Mouse (Mus musculus) intestine, postnatal 0 days (tissue): Measurements from ENCODE around the gene Sap25. TPM values are rescaled to one million over a fixed set of nuclear protein-coding genes. Genes with fewer than 3 reads are reported as not detected.

ENCODE experiments used
- ATAC-seq: fragments of 200-750 bp; cut with Nextera tagmentation; 2 replicates; pipeline ENCODE4 v1.8.0; 2017; ENCODE audit warnings: mild to moderate bottlenecking, moderate TSS enrichment, moderate library complexity
- H3K27ac ChIP-seq: fragments of 300-500 bp; sonication (generic); 2 replicates; pipeline ENCODE4 v1.5.1; 2014; ENCODE audit warnings: mild to moderate bottlenecking, low read depth, low read length, moderate library complexity
- H3K27me3 ChIP-seq: fragments of 300-500 bp; sonication (generic); replicated peaks from 2 replicates; pipeline ENCODE4 v1.6.1; 2014; ENCODE audit warnings: low read length, mixed read lengths; ENCODE audit not compliant: control insufficient read depth, insufficient read depth
- H3K36me3 ChIP-seq: fragments of 300-500 bp; sonication (generic); 2 replicates; pipeline ENCODE4 v1.6.1; 2014; ENCODE audit warnings: mild to moderate bottlenecking, moderate library complexity; ENCODE audit not compliant: control insufficient read depth, insufficient read depth
- H3K4me1 ChIP-seq: fragments of 300-500 bp; sonication (generic); replicated peaks from 2 replicates; pipeline ENCODE4 v1.6.1; 2014; ENCODE audit warnings: antibody characterized with exemption, low read length, mixed read lengths; ENCODE audit not compliant: control insufficient read depth, insufficient read depth
- H3K4me2 ChIP-seq: fragments of 300-500 bp; sonication (generic); replicated peaks from 2 replicates; pipeline ENCODE4 v1.6.1; 2014; ENCODE audit warnings: low read depth, mild to moderate bottlenecking, moderate library complexity
- H3K4me3 ChIP-seq: fragments of 300-500 bp; sonication (generic); 2 replicates; pipeline ENCODE4 v1.5.1; 2014; ENCODE audit warnings: low read depth, low read length
- H3K9ac ChIP-seq: fragments of 300-500 bp; sonication (generic); 2 replicates; pipeline ENCODE4 v1.6.1; 2014; ENCODE audit warnings: mild to moderate bottlenecking, low read depth, low read length
- H3K9me3 ChIP-seq: fragments of 300-500 bp; sonication (generic); 2 replicates; pipeline ENCODE4 v1.6.1; 2016; ENCODE audit warnings: mixed run types; ENCODE audit not compliant: control insufficient read depth
- CTCF ChIP-seq: sonication (generic); IDR thresholded peaks from 2 replicates; pipeline ENCODE4 v1.5.1; 2016; ENCODE audit warnings: low read depth, mild to moderate bottlenecking, control low read depth, antibody characterized with exemption, moderate library complexity
- WGBS: fragments of 180-500 bp; shearing (Covaris S2); extraction: QIAGEN DNeasy Blood & Tissue Kit; methylation state at CpG from one replicate; pipeline ENCODE4 v1.1.7; 2014; 5-methylcytosine and 5-hydroxymethylcytosine counted together
- polyA plus RNA-seq: library from polyadenylated mRNA; unstranded; fragments of >200 nt; fragmentation: Nextera tagmentation; extraction: Ambion mirVana; gene quantifications from 2 replicates; pipeline ENCODE4 v1.2.1, GENCODE M21; 2015

Gene Sap25
- polyA plus RNA-seq, 1 experiment from 2014 or later: 2.3 TPM

- Histone ChIP-seq H3K27me3 (no peaks in the 10 kb centered on the region), H3K4me1 (0 out of 2 replicates have a peak, but pooled peaks cover 2% of the 10 kb centered on the region), H3K4me3 (no peak overlapping the region), H3K9ac (no peak overlapping the region), H3K4me2 (no peak overlapping the region), H3K27ac (no peak overlapping the region), H3K36me3 (no peaks in the 10 kb centered on the region), H3K9me3 (no peaks in the 10 kb centered on the region)
- TF ChIP-seq CTCF: no peak
- no peak for ATAC-seq
- 74% methylated on average over 3 of the region's 3 CpGs for WGBS
Observed at GRCm38 (mm10) chr5:137678736-137679135, 37.6 kb downstream of the Sap25 start.

GRCm38 (mm10) chr5:137679726-137680125, 38.6 kb downstream of the Sap25 start:
- H3K9me3 ChIP-seq: no peaks in the 10 kb centered on the region
- H3K4me1 ChIP-seq: 0 out of 2 replicates have a peak, but pooled peaks cover 2% of the 10 kb centered on the region
- no peak overlapping the region for H3K9ac ChIP-seq
- WGBS: 63% methylated on average over 4 of the region's 4 CpGs
- H3K27ac ChIP-seq: 0 out of 2 replicates have a peak overlapping the region, but pooled peaks have one; percentile 35
- H3K27me3 ChIP-seq: no peaks in the 10 kb centered on the region
- TF ChIP-seq CTCF: no peak
- H3K4me3 ChIP-seq: no peak overlapping the region
- no peak overlapping the region for H3K4me2 ChIP-seq
- no peak for ATAC-seq
- no peaks in the 10 kb centered on the region for H3K36me3 ChIP-seq

- Histone ChIP-seq H3K27ac (no peak overlapping the region), H3K4me2 (peak overlapping the region; percentile 93; the same call in 1 of the 2 replicates), H3K9me3 (no peaks in the 10 kb centered on the region), H3K27me3 (no peaks in the 10 kb centered on the region), H3K4me1 (0 out of 2 replicates have a peak, but pooled peaks cover 2% of the 10 kb centered on the region), H3K4me3 (no peak overlapping the region), H3K36me3 (no peaks in the 10 kb centered on the region), H3K9ac (no peak overlapping the region)
- WGBS: 83% methylated on average over 6 of the region's 6 CpGs
- no peak for TF ChIP-seq CTCF
- no peak for ATAC-seq
Observed at GRCm38 (mm10) chr5:137682526-137682925, 41.4 kb downstream of the Sap25 start.

GRCm38 (mm10) chr5:137683388-137684293, 42.5 kb downstream of the Sap25 start:
- WGBS: 6% methylated on average over 28 of the region's 28 CpGs
- peak; percentile 2; the same call in 1 of the 2 replicates for ATAC-seq

GRCm38 (mm10) chr5:137684294-137685123, 43.4 kb downstream of the Sap25 start, which contains the start of gene Agfg2:
TSS of gene Agfg2 (minus strand) at chr5:137684726.
- Histone ChIP-seq H3K4me2 (peak within 1 kb of the TSS; percentile 93), H3K27ac (peak within 1 kb of the TSS; percentile 55), H3K36me3 (no peaks in the 10 kb centered on the region), H3K4me1 (0 out of 2 replicates have a peak, but pooled peaks cover 2% of the 10 kb centered on the region), H3K27me3 (no peaks in the 10 kb centered on the region), H3K4me3 (peak within 1 kb of the TSS; percentile 69), H3K9ac (peak within 1 kb of the TSS; percentile 55), H3K9me3 (no peaks in the 10 kb centered on the region)
- peak; percentile 46 for TF ChIP-seq CTCF
- under 1% methylated on average over 45 of the region's 62 CpGs for WGBS
- ATAC-seq: peak; percentile 96

More at GRCm38 (mm10) chr5:137683388-137684293, 42.5 kb downstream of the Sap25 start:
- Histone ChIP-seq H3K4me1 (0 out of 2 replicates have a peak, but pooled peaks cover 2% of the 10 kb centered on the region), H3K27ac (peak overlapping the region; percentile 55), H3K9me3 (no peaks in the 10 kb centered on the region), H3K4me2 (peak overlapping the region; percentile 93), H3K4me3 (peak overlapping the region; percentile 69), H3K9ac (peak overlapping the region; percentile 55), H3K36me3 (no peaks in the 10 kb centered on the region), H3K27me3 (no peaks in the 10 kb centered on the region)
- TF ChIP-seq CTCF: no peak

GRCm38 (mm10) chr5:137685653-137686052, 44.5 kb downstream of the Sap25 start:
- 96% methylated on average over 3 of the region's 3 CpGs for WGBS
- TF ChIP-seq CTCF: no peak

More at GRCm38 (mm10) chr5:137685653-137686052, 44.5 kb downstream of the Sap25 start:
- H3K9me3 ChIP-seq: no peaks in the 10 kb centered on the region
- H3K9ac ChIP-seq: no peak overlapping the region
- no peak overlapping the region for H3K27ac ChIP-seq
- H3K36me3 ChIP-seq: no peaks in the 10 kb centered on the region
- 0 out of 2 replicates have a peak, but pooled peaks cover 2% of the 10 kb centered on the region for H3K4me1 ChIP-seq
- no peak overlapping the region for H3K4me3 ChIP-seq
- H3K4me2 ChIP-seq: no peak overlapping the region
- H3K27me3 ChIP-seq: no peaks in the 10 kb centered on the region
- ATAC-seq: no peak
